Comparison of ENCODE assay signal across 8 mouse cellular contexts in the genomic region with DNA sequence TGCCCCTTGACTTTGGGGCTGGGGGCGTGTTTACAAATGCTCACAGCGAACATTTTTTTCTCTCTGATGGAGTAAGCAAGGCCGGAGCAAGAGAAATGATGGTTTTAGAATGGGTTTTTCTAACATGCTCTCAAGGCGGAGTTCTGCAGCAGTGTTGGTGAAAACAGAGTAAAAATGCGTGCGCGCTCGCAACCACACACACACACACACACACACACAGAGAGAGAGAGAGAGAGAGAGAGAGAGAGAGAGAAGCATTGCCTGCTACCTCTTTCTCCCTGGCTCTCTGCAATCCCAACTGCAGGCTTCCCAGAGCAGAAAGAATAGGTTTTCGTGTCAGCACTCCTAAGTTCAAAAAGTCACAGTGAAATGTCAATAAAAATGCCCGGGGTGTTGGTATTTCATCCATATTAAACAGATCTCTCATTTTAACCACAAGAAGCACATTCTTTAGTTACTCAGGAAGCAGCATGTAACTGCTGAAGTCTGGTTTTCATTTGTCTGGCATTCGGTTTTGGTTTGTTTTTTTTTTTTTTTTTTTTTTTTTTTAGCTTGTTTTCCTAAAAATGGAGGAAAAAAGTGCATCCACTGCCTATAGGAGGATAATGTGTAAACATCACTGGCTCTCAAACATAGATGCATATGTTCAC. TPM values are rescaled to one million over a fixed set of nuclear protein-coding genes. Genes with fewer than 3 reads are reported as not detected.
A peak's percentile ranks its signal among the peaks of the same experiment; 100 is the strongest.
DNase-seq lines count a peak whose midpoint lies in the region; ATAC-seq lines count a peak whose summit lies in the region.

No protein-coding gene starts in this region.

- DNase-seq in kidney, adult 8-10 months: no peak
- DNase-seq in T-cell, adult 2 months (ENCODE audit: low spot score): peak; percentile 36
- no peak for DNase-seq in hindbrain, embryonic 11.5 days (ENCODE audit: low spot score)
- DNase-seq in midbrain, embryonic 14.5 days: no peak
- DNase-seq in cerebellum, adult 9-11 months: no peak
- DNase-seq in urinary bladder, postnatal 36 days (ENCODE audit: low spot score in 2 of 2): no peak
- no peak for DNase-seq in adrenal gland, postnatal 14 days

- no peak for ATAC-seq in kidney, embryonic 14.5 days (ENCODE audit: low FRiP score, low TSS enrichment)
- no peak for ATAC-seq in hindbrain, embryonic 11.5 days (ENCODE audit: low FRiP score)
- no peak for ATAC-seq in midbrain, embryonic 14.5 days (ENCODE audit: low FRiP score, low TSS enrichment)

- H3K9me3 ChIP-seq in kidney, embryonic 14.5 days (ENCODE audit: control insufficient read depth, low read length): no peaks in the 10 kb centered on the region
- H3K9me3 ChIP-seq in hindbrain, embryonic 11.5 days (ENCODE audit: control insufficient read depth, low read length): no peaks in the 10 kb centered on the region
- H3K9me3 ChIP-seq in midbrain, embryonic 14.5 days (ENCODE audit: control insufficient read depth, low read length): no peaks in the 10 kb centered on the region

- 5% methylated on average over 11 of the region's 11 CpGs for WGBS in kidney, embryonic 14.5 days
- WGBS in hindbrain, embryonic 11.5 days: 4% methylated on average over 11 of the region's 11 CpGs
- WGBS in midbrain, embryonic 14.5 days: 4% methylated on average over 11 of the region's 11 CpGs

- H3K9ac ChIP-seq in kidney, embryonic 14.5 days (ENCODE audit: low read depth, low read length): peak overlapping the region; percentile 84; the same call in 1 of the 2 replicates
- H3K9ac ChIP-seq in hindbrain, embryonic 11.5 days (ENCODE audit: low read depth, low read length): peak overlapping the region; percentile 31; the same call in 1 of the 2 replicates
- H3K9ac ChIP-seq in midbrain, embryonic 14.5 days (replicated peaks; ENCODE audit: low read length): peak overlapping the region; percentile 83; the same call in 1 of the 2 replicates

- H3K27me3 ChIP-seq in kidney, embryonic 14.5 days (ENCODE audit: control insufficient read depth, insufficient read depth, low read length): no peaks in the 10 kb centered on the region
- H3K27me3 ChIP-seq in hindbrain, embryonic 11.5 days (ENCODE audit: control insufficient read depth, insufficient read depth, low read length): no peaks in the 10 kb centered on the region
- H3K27me3 ChIP-seq in midbrain, embryonic 14.5 days (ENCODE audit: control insufficient read depth, insufficient read depth, low read length): no peaks in the 10 kb centered on the region

- no peaks in the 10 kb centered on the region for H3K36me3 ChIP-seq in kidney, embryonic 14.5 days (ENCODE audit: control insufficient read depth, insufficient read depth, low read length)
- no peaks in the 10 kb centered on the region for H3K36me3 ChIP-seq in hindbrain, embryonic 11.5 days (ENCODE audit: control insufficient read depth, insufficient read depth, low read length)
- no peaks in the 10 kb centered on the region for H3K36me3 ChIP-seq in midbrain, embryonic 14.5 days (ENCODE audit: control insufficient read depth, insufficient read depth, low read length)

- peaks cover 14% of the 10 kb centered on the region for H3K4me1 ChIP-seq in kidney, embryonic 14.5 days (ENCODE audit: control insufficient read depth, insufficient read depth, low read length)
- peaks cover 3% of the 10 kb centered on the region; the same call in 1 of the 2 replicates for H3K4me1 ChIP-seq in hindbrain, embryonic 11.5 days (replicated peaks; ENCODE audit: control insufficient read depth, insufficient read depth, low read length)
- H3K4me1 ChIP-seq in midbrain, embryonic 14.5 days (ENCODE audit: control insufficient read depth, insufficient read depth, low read length): peaks cover 12% of the 10 kb centered on the region

- H3K4me2 ChIP-seq in kidney, embryonic 14.5 days (replicated peaks; ENCODE audit: low read depth, low read length): peak overlapping the region; percentile 89
- H3K4me2 ChIP-seq in hindbrain, embryonic 11.5 days (replicated peaks; ENCODE audit: low read depth, low read length): peak overlapping the region; percentile 85
- peak overlapping the region; percentile 77 for H3K4me2 ChIP-seq in midbrain, embryonic 14.5 days (ENCODE audit: low read length)

- H3K27ac ChIP-seq in kidney, embryonic 14.5 days (ENCODE audit: low read depth, low read length): peak overlapping the region; percentile 91
- H3K27ac ChIP-seq in hindbrain, embryonic 11.5 days (ENCODE audit: low read depth, low read length): 0 out of 2 replicates have a peak overlapping the region, but pooled peaks have one; percentile 85
- H3K27ac ChIP-seq in midbrain, embryonic 14.5 days (replicated peaks; ENCODE audit: low read depth, low read length): peak overlapping the region; percentile 89

- peak overlapping the region; percentile 86 for H3K4me3 ChIP-seq in kidney, embryonic 14.5 days (ENCODE audit: low read length)
- H3K4me3 ChIP-seq in hindbrain, embryonic 11.5 days (ENCODE audit: low read depth, low read length): peak overlapping the region; percentile 85
- peak overlapping the region; percentile 90 for H3K4me3 ChIP-seq in midbrain, embryonic 14.5 days (replicated peaks; ENCODE audit: low read depth, low read length)

RNA-seq across cellular contexts. Expression of a gene that starts 0.7 kb away (rescaled TPM):
- 15.2 and 19.4 TPM in 2 replicates for polyA plus RNA-seq in kidney, embryonic 14.5 days (2014; fragmentation: Nextera tagmentation; extraction: Ambion mirVana)
- 26.8 and 32.3 TPM in 2 replicates for polyA plus RNA-seq in hindbrain, embryonic 11.5 days (2014; fragmentation: Nextera tagmentation; extraction: Ambion mirVana)
- polyA plus RNA-seq in midbrain, embryonic 14.5 days (2014; fragmentation: Nextera tagmentation; extraction: Ambion mirVana): 32.8 and 42.1 TPM in 2 replicates
- total RNA-seq in adrenal gland, postnatal 14 days (2021): 25.8 and 34.1 TPM in 2 replicates

RNA-seq across cellular contexts. Expression of a gene that starts 8.1 kb away (rescaled TPM):
- polyA plus RNA-seq in kidney, embryonic 14.5 days (2014; fragmentation: Nextera tagmentation; extraction: Ambion mirVana): 170 and 201 TPM in 2 replicates
- 224 and 230 TPM in 2 replicates for polyA plus RNA-seq in hindbrain, embryonic 11.5 days (2014; fragmentation: Nextera tagmentation; extraction: Ambion mirVana)
- polyA plus RNA-seq in midbrain, embryonic 14.5 days (2014; fragmentation: Nextera tagmentation; extraction: Ambion mirVana): 143 and 177 TPM in 2 replicates
- 87.1 and 95.0 TPM in 2 replicates for total RNA-seq in adrenal gland, postnatal 14 days (2021)

Comparison
In these comparisons a context has a peak if more than half of its experiments do, and no peak if none do; other contexts are left out.
1. H3K9ac ChIP-seq: peak in every context shown above with its lines; median percentile 84 in kidney, embryonic 14.5 days; 83 in midbrain, embryonic 14.5 days; 31 in hindbrain, embryonic 11.5 days.